Comparison of ENCODE assay signal across 8 mouse cellular contexts in genomic region chr11:40754664-40755107, GRCm38 (mm10). TPM values are rescaled to one million over a fixed set of nuclear protein-coding genes. Genes with fewer than 3 reads are reported as not detected.
DNase-seq lines count a peak whose midpoint lies in the region; ATAC-seq and TF ChIP-seq lines count a peak whose summit lies in the region.

No protein-coding gene starts in this region.

- peak overlapping the region; percentile 96 for H3K27ac ChIP-seq in heart, embryonic 16.5 days (ENCODE audit: low read length)
- 0 out of 2 replicates have a peak overlapping the region, but pooled peaks have one; percentile 13 for H3K27ac ChIP-seq in forebrain, embryonic 12.5 days
- H3K27ac ChIP-seq in liver, embryonic 11.5 days (ENCODE audit: low read depth, low read length), result peak overlapping the region; percentile 66

- peak; percentile 24 for ATAC-seq in heart, embryonic 16.5 days (replicated peaks; ENCODE audit: extremely low read depth, insufficient read depth, low FRiP score)
- no peak for ATAC-seq in G1E (ENCODE audit: extremely low read depth, insufficient number of reproducible peaks, low FRiP score, poor library complexity, severe bottlenecking)
- ATAC-seq in forebrain, embryonic 12.5 days (ENCODE audit: low FRiP score), result no peak; the same call in 1 of the 2 replicates
- ATAC-seq in liver, embryonic 11.5 days (replicated peaks; ENCODE audit: low FRiP score), result peak; percentile 67

- H3K27me3 ChIP-seq in heart, embryonic 16.5 days (ENCODE audit: control insufficient read depth, insufficient read depth, low read length), result no peaks in the 10 kb centered on the region
- no peaks in the 10 kb centered on the region for H3K27me3 ChIP-seq in G1E (ENCODE audit: insufficient read depth, low read length)
- no peaks in the 10 kb centered on the region for H3K27me3 ChIP-seq in forebrain, embryonic 12.5 days
- no peaks in the 10 kb centered on the region for H3K27me3 ChIP-seq in liver, embryonic 11.5 days (replicated peaks; ENCODE audit: control insufficient read depth, insufficient read depth, low read length)
- no peaks in the 10 kb centered on the region for H3K27me3 ChIP-seq in splenic B cell, adult 2 months (ENCODE audit: control insufficient read depth, insufficient read depth, low read length, poor library complexity, severe bottlenecking)

- DNase-seq in heart, postnatal 36 days, result no peak
- peak; percentile 18 for DNase-seq in G1E (ENCODE audit: low spot score)
- DNase-seq in liver, embryonic 11.5 days (ENCODE audit: low spot score), result no peak
- peak; percentile 42 for DNase-seq in splenic B cell, adult 2 months (ENCODE audit: low read depth, low spot score)
- DNase-seq in embryo, embryonic 10.5 days (ENCODE audit: low spot score), result no peak
- DNase-seq in adrenal gland, postnatal 14 days, result no peak

- intact Hi-C loops in heart, postnatal 36 days (cut with DNase I), result loop anchor here (1.0 kb wide), 2 partner anchors 20 to 62 kb away; no protein-coding TSS in a partner anchor

- peak overlapping the region; percentile 69 for H3K4me2 ChIP-seq in heart, embryonic 16.5 days (ENCODE audit: low read depth, low read length)
- peak overlapping the region; percentile 77 for H3K4me2 ChIP-seq in forebrain, embryonic 12.5 days
- peak overlapping the region; percentile 88 for H3K4me2 ChIP-seq in liver, embryonic 11.5 days

- H3K9me3 ChIP-seq in heart, embryonic 16.5 days (replicated peaks; ENCODE audit: control insufficient read depth, low read length), result no peaks in the 10 kb centered on the region
- H3K9me3 ChIP-seq in G1E (replicated peaks), result no peaks in the 10 kb centered on the region
- no peaks in the 10 kb centered on the region for H3K9me3 ChIP-seq in forebrain, embryonic 12.5 days
- no peaks in the 10 kb centered on the region for H3K9me3 ChIP-seq in liver, embryonic 11.5 days (ENCODE audit: control insufficient read depth, low read length)

- peaks cover 8% of the 10 kb centered on the region for H3K36me3 ChIP-seq in heart, embryonic 16.5 days (ENCODE audit: control insufficient read depth, insufficient read depth)
- H3K36me3 ChIP-seq in G1E (replicated peaks), result peaks cover 38% of the 10 kb centered on the region
- peaks cover 9% of the 10 kb centered on the region for H3K36me3 ChIP-seq in forebrain, embryonic 12.5 days (replicated peaks)
- H3K36me3 ChIP-seq in liver, embryonic 11.5 days (ENCODE audit: control insufficient read depth, insufficient read depth, low read length), result 0 out of 2 replicates have a peak, but pooled peaks cover 2% of the 10 kb centered on the region
- 0 out of 2 replicates have a peak, but pooled peaks cover 2% of the 10 kb centered on the region for H3K36me3 ChIP-seq in splenic B cell, adult 2 months (ENCODE audit: control insufficient read depth, insufficient read depth, low read length, poor library complexity, severe bottlenecking)

- H3K9ac ChIP-seq in heart, embryonic 16.5 days (ENCODE audit: low read length), result peak overlapping the region; percentile 98
- peak overlapping the region; percentile 70 for H3K9ac ChIP-seq in forebrain, embryonic 12.5 days
- H3K9ac ChIP-seq in liver, embryonic 11.5 days (ENCODE audit: low read depth, low read length), result peak overlapping the region; percentile 90

- under 1% methylated on average over 19 of the region's 19 CpGs for WGBS in heart, embryonic 16.5 days
- WGBS in forebrain, embryonic 12.5 days, result 3% methylated on average over 19 of the region's 19 CpGs
- WGBS in liver, embryonic 11.5 days, result 2% methylated on average over 19 of the region's 19 CpGs

- TF ChIP-seq CTCF in G1E (IDR thresholded peaks at IDR 0.05; ENCODE audit: low read depth, low read length), result no peak

- peaks cover 16% of the 10 kb centered on the region for H3K4me1 ChIP-seq in heart, embryonic 16.5 days (ENCODE audit: control insufficient read depth, insufficient read depth, low read length)
- H3K4me1 ChIP-seq in G1E (ENCODE audit: insufficient read depth, low read depth, low read length), result peaks cover 26% of the 10 kb centered on the region
- peaks cover 8% of the 10 kb centered on the region for H3K4me1 ChIP-seq in forebrain, embryonic 12.5 days
- peaks cover 6% of the 10 kb centered on the region for H3K4me1 ChIP-seq in liver, embryonic 11.5 days (replicated peaks; ENCODE audit: control insufficient read depth, insufficient read depth, low read length)

- peak overlapping the region; percentile 92 for H3K4me3 ChIP-seq in heart, embryonic 16.5 days (ENCODE audit: low read length)
- H3K4me3 ChIP-seq in G1E (ENCODE audit: low read depth, low read length), result peak overlapping the region; percentile 94
- peak overlapping the region; percentile 68 for H3K4me3 ChIP-seq in forebrain, embryonic 12.5 days (replicated peaks)
- H3K4me3 ChIP-seq in liver, embryonic 11.5 days (ENCODE audit: low read depth, low read length), result peak overlapping the region; percentile 86

RNA-seq across cellular contexts. Expression of gene Ccng1, which starts 0.4 kb away (rescaled TPM):
- polyA plus RNA-seq in heart, embryonic 16.5 days (2015; fragmentation: Nextera tagmentation; extraction: Ambion mirVana), result 150 and 163 TPM in 2 replicates
- 100 to 1,000 TPM; 400 to 530 TPM for total RNA-seq in heart, postnatal 36 days (2021)
- total RNA-seq in G1E (2014; fragmentation: Nextera tagmentation), result 466 and 524 TPM in 2 replicates
- total RNA-seq in G1E (2017), result 257 and 292 TPM in 2 replicates
- 59.6 and 68.9 TPM in 2 replicates for polyA plus RNA-seq in G1E (2012)
- 35.4 and 37.7 TPM in 2 replicates for polyA plus RNA-seq in forebrain, embryonic 12.5 days (2016; fragmentation: Nextera tagmentation; extraction: Ambion mirVana)
- 50.2 and 60.6 TPM in 2 replicates for polyA plus RNA-seq in liver, embryonic 11.5 days (2014; fragmentation: Nextera tagmentation; extraction: Ambion mirVana)
- total RNA-seq in adrenal gland, postnatal 14 days (2021), result 71.7 and 74.4 TPM in 2 replicates

RNA-seq across cellular contexts. Expression of gene Nudcd2, which starts 21.2 kb away (rescaled TPM):
- 88.2 and 90.3 TPM in 2 replicates for polyA plus RNA-seq in heart, embryonic 16.5 days (2015; fragmentation: Nextera tagmentation; extraction: Ambion mirVana)
- 10 to 100 TPM; 12.3 to 17.8 TPM for total RNA-seq in heart, postnatal 36 days (2021)
- total RNA-seq in G1E (2014; fragmentation: Nextera tagmentation) (129 and 133 TPM in 2 replicates), G1E (2017) (183 and 211 TPM in 2 replicates)
- 54.0 and 55.1 TPM in 2 replicates for polyA plus RNA-seq in G1E (2012)
- polyA plus RNA-seq in forebrain, embryonic 12.5 days (2016; fragmentation: Nextera tagmentation; extraction: Ambion mirVana), result 151 and 171 TPM in 2 replicates
- 191 and 202 TPM in 2 replicates for polyA plus RNA-seq in liver, embryonic 11.5 days (2014; fragmentation: Nextera tagmentation; extraction: Ambion mirVana)
- 32.1 and 36.7 TPM in 2 replicates for total RNA-seq in adrenal gland, postnatal 14 days (2021)

RNA-seq across cellular contexts. Expression of gene Hmmr, which starts 21.5 kb away (rescaled TPM):
- 49.2 and 55.6 TPM in 2 replicates for polyA plus RNA-seq in heart, embryonic 16.5 days (2015; fragmentation: Nextera tagmentation; extraction: Ambion mirVana)
- under 1 TPM; 0.44 to 0.65 TPM for total RNA-seq in heart, postnatal 36 days (2021)
- total RNA-seq in G1E (2014; fragmentation: Nextera tagmentation) (186 and 202 TPM in 2 replicates), G1E (2017) (79.4 and 99.2 TPM in 2 replicates)
- polyA plus RNA-seq in G1E (2012), result 2.1 and 2.8 TPM in 2 replicates
- polyA plus RNA-seq in forebrain, embryonic 12.5 days (2016; fragmentation: Nextera tagmentation; extraction: Ambion mirVana), result 64.3 and 68.3 TPM in 2 replicates
- polyA plus RNA-seq in liver, embryonic 11.5 days (2014; fragmentation: Nextera tagmentation; extraction: Ambion mirVana), result 92.0 and 96.9 TPM in 2 replicates
- total RNA-seq in adrenal gland, postnatal 14 days (2021), result 8.1 and 9.1 TPM in 2 replicates

RNA-seq across cellular contexts. Expression of gene Mat2b, which starts 59.7 kb away (rescaled TPM):
- polyA plus RNA-seq in heart, embryonic 16.5 days (2015; fragmentation: Nextera tagmentation; extraction: Ambion mirVana), result 128 and 144 TPM in 2 replicates
- 100 to 1,000 TPM; 107 TPM for total RNA-seq in heart, postnatal 36 days (2021)
- total RNA-seq in G1E (2014; fragmentation: Nextera tagmentation) (55.2 and 61.8 TPM in 2 replicates), G1E (2017) (135 TPM in 2 replicates)
- polyA plus RNA-seq in G1E (2012), result 49.8 and 55.0 TPM in 2 replicates
- polyA plus RNA-seq in forebrain, embryonic 12.5 days (2016; fragmentation: Nextera tagmentation; extraction: Ambion mirVana), result 80.3 and 84.8 TPM in 2 replicates
- 94.2 and 105 TPM in 2 replicates for polyA plus RNA-seq in liver, embryonic 11.5 days (2014; fragmentation: Nextera tagmentation; extraction: Ambion mirVana)
- total RNA-seq in adrenal gland, postnatal 14 days (2021), result 98.1 and 102 TPM in 2 replicates

Comparison
In these comparisons a context has a peak if more than half of its experiments do, and no peak if none do; other contexts are left out.
1. ATAC-seq: peak in heart, embryonic 16.5 days (single experiment) and liver, embryonic 11.5 days (single experiment); none in G1E (single experiment) and forebrain, embryonic 12.5 days (single experiment).
2. H3K27ac ChIP-seq: peak in every context shown above with its lines; median percentile 96 in heart, embryonic 16.5 days; 66 in liver, embryonic 11.5 days; 13 in forebrain, embryonic 12.5 days.
3. DNase-seq: peak in G1E (single experiment) and splenic B cell, adult 2 months (single experiment); none in heart, postnatal 36 days (0 of 2), liver, embryonic 11.5 days (single experiment), embryo, embryonic 10.5 days (single experiment) and adrenal gland, postnatal 14 days (single experiment).
4. RNA of gene Hmmr, which starts 21.5 kb away (polyA plus RNA-seq): 92.0 to 96.9 TPM in liver, embryonic 11.5 days, 64.3 to 68.3 TPM in forebrain, embryonic 12.5 days and 49.2 to 55.6 TPM in heart, embryonic 16.5 days; 2.1 to 2.8 TPM in G1E; every median in the first group is over 10 times any median in the second.
5. Peak in every context shown above with its lines, with median percentiles within 50 percentile points of each other: H3K4me2 ChIP-seq, H3K4me3 ChIP-seq and H3K9ac ChIP-seq.